Mouse (Mus musculus) stomach, postnatal 0 days (tissue): ENCODE results near the gene Abr.

Experiments used
- CTCF ChIP-seq: IDR thresholded peaks from 2 replicates; pipeline ENCODE4 v1.5.1; 2016; ENCODE audit warnings: antibody characterized with exemption, low read depth, mild to moderate bottlenecking, moderate library complexity
- EP300 ChIP-seq: optimal IDR thresholded peaks from 2 replicates; pipeline ENCODE3; 2016; ENCODE audit warnings: antibody characterized with exemption

DNA sequence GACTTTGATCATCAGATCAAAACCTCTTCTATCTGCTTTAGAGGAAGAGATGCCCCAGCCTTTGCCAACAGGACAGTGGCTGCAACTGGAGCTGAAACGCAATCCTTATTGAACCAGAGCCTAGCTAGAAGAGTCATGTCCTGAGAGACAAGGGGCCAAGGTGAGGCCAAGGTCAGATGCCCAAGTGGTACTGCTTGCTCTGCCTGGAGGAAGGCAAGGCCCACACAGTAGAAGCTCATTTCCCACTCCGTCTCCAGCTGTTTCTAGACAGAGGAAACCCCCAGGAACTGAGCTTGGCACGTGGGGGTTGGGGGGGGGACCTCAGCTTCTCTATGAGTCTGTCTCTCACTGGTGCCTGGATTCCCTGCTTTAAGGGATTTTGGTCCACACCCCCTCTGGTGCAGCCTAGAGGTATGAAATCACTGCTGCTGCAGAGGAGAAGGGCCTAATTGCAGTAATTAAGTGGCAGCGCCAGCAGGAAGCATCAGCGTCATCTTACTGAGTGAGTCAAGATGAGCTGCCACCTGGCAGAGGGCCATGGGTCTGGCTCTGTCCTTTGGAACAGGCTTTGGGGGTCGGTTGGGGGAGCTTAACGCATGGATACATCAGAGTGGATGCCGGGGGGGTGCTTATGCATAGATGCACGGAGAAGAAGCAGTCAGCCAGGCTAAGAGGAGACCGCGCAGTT lies 152.7 kb downstream of the Abr start:
- TF ChIP-seq CTCF (no peak), EP300 (no peak)
